Mouse (Mus musculus) bone marrow, adult 2 months (tissue): ENCODE measurements around the gene A630076J17Rik. TPM values are rescaled to one million over a fixed set of nuclear protein-coding genes. Genes with fewer than 3 reads are reported as not detected.

Experiments
- H3K27ac ChIP-seq: fragments of 200-500 bp; 2 replicates; pipeline ENCODE4 v1.5.1; 2012; ENCODE audit warnings: low read depth, mild to moderate bottlenecking, control low read depth, inconsistent platforms, low read length; ENCODE audit not compliant: control insufficient read depth, poor library complexity, insufficient read depth
- H3K4me1 ChIP-seq: fragments of 200-500 bp; 2 replicates; pipeline ENCODE4 v1.6.1; 2011; ENCODE audit warnings: low read length; ENCODE audit not compliant: control insufficient read depth, insufficient read depth
- H3K4me3 ChIP-seq: fragments of 200-500 bp; replicated peaks from 2 replicates; pipeline ENCODE3; 2011; ENCODE audit warnings: mild to moderate bottlenecking, low read depth, low read length, control low read depth; ENCODE audit not compliant: control insufficient read depth
- CTCF ChIP-seq: fragments of 200-500 bp; IDR thresholded peaks from 2 replicates; pipeline ENCODE4 v1.5.1; 2011; ENCODE audit warnings: low read length, control low read depth; ENCODE audit not compliant: control insufficient read depth, insufficient read depth
- POLR2A ChIP-seq: fragments of 200-500 bp; IDR thresholded peaks from 2 replicates; pipeline ENCODE4 v1.6.1; 2011; ENCODE audit warnings: low read depth, mild to moderate bottlenecking, control low read depth, low read length, borderline replicate concordance; ENCODE audit not compliant: control insufficient read depth
- WGBS: fragments of 180-500 bp; shearing (Covaris S2); methylation state at CpG from one replicate; pipeline ENCODE4 v1.1.7; 2018; 5-methylcytosine and 5-hydroxymethylcytosine counted together
- polyA plus RNA-seq: library from polyadenylated mRNA; stranded (reverse); fragments of >200 nt; gene quantifications from 2 replicates; pipeline ENCODE4 v1.2.4, GENCODE M21; 2011; ENCODE audit warnings: low replicate concordance; ENCODE audit not compliant: missing spikeins, insufficient read depth, insufficient read length

The A630076J17Rik gene
- polyA plus RNA-seq, 1 experiment: not detected

GRCm38 (mm10) chr3:107204413-107204812 lies 26.0 kb upstream of the A630076J17Rik start:
- Histone ChIP-seq H3K27ac (no peak overlapping the region), H3K4me3 (no peak overlapping the region), H3K4me1 (no peaks in the 10 kb centered on the region)
- WGBS: 50% methylated on average over 3 of the region's 3 CpGs
- no peak for TF ChIP-seq POLR2A

- TF ChIP-seq CTCF: no peak
- TF ChIP-seq POLR2A: no peak
- Histone ChIP-seq H3K27ac (no peak overlapping the region), H3K4me3 (no peak overlapping the region), H3K4me1 (no peaks in the 10 kb centered on the region)
Observed at GRCm38 (mm10) chr3:107205170-107205569, 25.2 kb upstream of the A630076J17Rik start.

- WGBS: 12% methylated on average over 4 of the region's 4 CpGs
- TF ChIP-seq POLR2A: no peak
- TF ChIP-seq CTCF: peak; percentile 79
Observed at GRCm38 (mm10) chr3:107205994-107206393, 24.4 kb upstream of the A630076J17Rik start.

GRCm38 (mm10) chr3:107206490-107207150 lies 23.8 kb upstream of the A630076J17Rik start:
- Histone ChIP-seq H3K27ac (no peak overlapping the region), H3K4me3 (no peak overlapping the region), H3K4me1 (no peaks in the 10 kb centered on the region)
- TF ChIP-seq POLR2A (no peak), CTCF (no peak)
- 56% methylated on average over 4 of the region's 4 CpGs for WGBS

More at GRCm38 (mm10) chr3:107205994-107206393, 24.4 kb upstream of the A630076J17Rik start:
- Histone ChIP-seq H3K4me3 (no peak overlapping the region), H3K4me1 (no peaks in the 10 kb centered on the region), H3K27ac (no peak overlapping the region)

GRCm38 (mm10) chr3:107207625-107208253 lies 22.7 kb upstream of the A630076J17Rik start:
- H3K4me1 ChIP-seq: no peaks in the 10 kb centered on the region
- WGBS: 68% methylated on average over 7 of the region's 7 CpGs
- no peak for TF ChIP-seq CTCF
- no peak for TF ChIP-seq POLR2A
- no peak overlapping the region for H3K27ac ChIP-seq
- H3K4me3 ChIP-seq: no peak overlapping the region

- Histone ChIP-seq H3K4me1 (no peaks in the 10 kb centered on the region), H3K4me3 (no peak overlapping the region), H3K27ac (no peak overlapping the region)
- WGBS: 79% methylated on average over 5 of the region's 5 CpGs
- TF ChIP-seq CTCF (no peak), POLR2A (no peak)
Observed at GRCm38 (mm10) chr3:107214606-107215005, 15.8 kb upstream of the A630076J17Rik start.

GRCm38 (mm10) chr3:107216400-107217100 lies 13.9 kb upstream of the A630076J17Rik start:
- TF ChIP-seq POLR2A (no peak), CTCF (no peak)
- Histone ChIP-seq H3K4me1 (no peaks in the 10 kb centered on the region), H3K4me3 (no peak overlapping the region), H3K27ac (no peak overlapping the region)
- 66% methylated on average over 8 of the region's 8 CpGs for WGBS

- Histone ChIP-seq H3K4me1 (no peaks in the 10 kb centered on the region), H3K4me3 (no peak overlapping the region), H3K27ac (no peak overlapping the region)
- no peak for TF ChIP-seq POLR2A
- TF ChIP-seq CTCF: no peak
- 76% methylated on average over 3 of the region's 3 CpGs for WGBS
Observed at GRCm38 (mm10) chr3:107217101-107217480, 13.3 kb upstream of the A630076J17Rik start.

- WGBS: 75% methylated on average over 7 of the region's 7 CpGs
- no peak for TF ChIP-seq POLR2A
- TF ChIP-seq CTCF: no peak
- Histone ChIP-seq H3K4me1 (no peaks in the 10 kb centered on the region), H3K27ac (no peak overlapping the region), H3K4me3 (no peak overlapping the region)
Observed at GRCm38 (mm10) chr3:107218572-107218971, 11.8 kb upstream of the A630076J17Rik start.
